In genomic region chr16:21646496-21646895, GRCm38 (mm10) we compare ENCODE assay signal across 18 mouse cellular contexts. TPM values are rescaled to one million over a fixed set of nuclear protein-coding genes. Genes with fewer than 3 reads are reported as not detected.
DNase-seq lines count a peak whose midpoint lies in the region; ATAC-seq lines count a peak whose summit lies in the region.
"Had no signal": no experiment of that assay in that cellular context is flagged by ENCODE, and none has a peak within 500 bp of the region (broad histone marks: within the 10 kb centered on the region; RNA-seq: fewer than 3 reads in every experiment).

No protein-coding gene starts in this region.

- no peak overlapping the region for H3K9ac ChIP-seq in heart, embryonic 11.5 days (ENCODE audit: low read depth, low read length)
- no peak overlapping the region for H3K9ac ChIP-seq in hindbrain, embryonic 12.5 days
- H3K9ac ChIP-seq in hindbrain, embryonic 13.5 days: no peak overlapping the region
- no peak overlapping the region for H3K9ac ChIP-seq in forebrain, embryonic 14.5 days (ENCODE audit: low read length)
- H3K9ac ChIP-seq: forebrain, embryonic 13.5 days had no signal

- H3K4me2 ChIP-seq in heart, embryonic 11.5 days: no peak overlapping the region
- H3K4me2 ChIP-seq in hindbrain, embryonic 12.5 days (replicated peaks): no peak overlapping the region
- no peak overlapping the region for H3K4me2 ChIP-seq in hindbrain, embryonic 13.5 days
- no peak overlapping the region for H3K4me2 ChIP-seq in forebrain, embryonic 14.5 days (ENCODE audit: low read length)
- H3K4me2 ChIP-seq: forebrain, embryonic 13.5 days had no signal

- intact Hi-C loops in left cerebral cortex, postnatal 4 days (cut with DNase I): no loop called here
- intact Hi-C loops in left cerebral cortex, postnatal 10 days (cut with DNase I): no loop called here

- H3K4me1 ChIP-seq in heart, embryonic 11.5 days (ENCODE audit: control insufficient read depth, insufficient read depth, low read length): peaks cover 31% of the 10 kb centered on the region
- H3K4me1 ChIP-seq in hindbrain, embryonic 12.5 days: peaks cover 18% of the 10 kb centered on the region
- H3K4me1 ChIP-seq in hindbrain, embryonic 13.5 days (replicated peaks): peaks cover 24% of the 10 kb centered on the region
- no peaks in the 10 kb centered on the region for H3K4me1 ChIP-seq in forebrain, embryonic 14.5 days (ENCODE audit: control insufficient read depth, insufficient read depth, low read length)

- no peak overlapping the region for H3K4me3 ChIP-seq in heart, embryonic 11.5 days (ENCODE audit: low read depth, low read length)
- H3K4me3 ChIP-seq in hindbrain, embryonic 12.5 days: no peak overlapping the region
- no peak overlapping the region for H3K4me3 ChIP-seq in hindbrain, embryonic 13.5 days
- no peak overlapping the region for H3K4me3 ChIP-seq in forebrain, embryonic 14.5 days (ENCODE audit: low read depth, low read length)
- H3K4me3 ChIP-seq: embryonic facial prominence, embryonic 10.5 days; forebrain, embryonic 13.5 days; gastrocnemius, adult 2 months; heart, adult 2 months had no signal

- no peaks in the 10 kb centered on the region; the same call in 1 of the 2 replicates for H3K36me3 ChIP-seq in heart, embryonic 11.5 days (ENCODE audit: control insufficient read depth, insufficient read depth, low read length)
- H3K36me3 ChIP-seq in hindbrain, embryonic 12.5 days: 0 out of 2 replicates have a peak, but pooled peaks cover 11% of the 10 kb centered on the region
- H3K36me3 ChIP-seq in hindbrain, embryonic 13.5 days: peaks cover 40% of the 10 kb centered on the region
- H3K36me3 ChIP-seq in forebrain, embryonic 14.5 days (ENCODE audit: control insufficient read depth, insufficient read depth, low read length): peaks cover 14% of the 10 kb centered on the region; the same call in 1 of the 2 replicates
- H3K36me3 ChIP-seq: embryonic facial prominence, embryonic 10.5 days had no signal

- DNase-seq in heart, adult 9 months (ENCODE audit: low spot score in 2 of 2): no peak
- peak; percentile 53 for DNase-seq in left cerebral cortex, postnatal 4 days
- DNase-seq in left cerebral cortex, postnatal 10 days (ENCODE audit: extremely low spot score in 1 of 2, low spot score in 2 of 2): no peak
- DNase-seq in forebrain, embryonic 14.5 days (ENCODE audit: low spot score): no peak
- DNase-seq in gastrocnemius, adult 8-10 months (ENCODE audit: low spot score in 2 of 2): no peak
- DNase-seq: adrenal gland, adult 8-10 months; cerebellum, adult 8-10 months; cerebellum, postnatal 36 days; gastrocnemius, adult 2 months; gastrocnemius, postnatal 36 days had no signal

- H3K27me3 ChIP-seq in heart, embryonic 11.5 days (ENCODE audit: control insufficient read depth, insufficient read depth, low read length): no peaks in the 10 kb centered on the region
- H3K27me3 ChIP-seq in hindbrain, embryonic 12.5 days: no peaks in the 10 kb centered on the region
- H3K27me3 ChIP-seq in hindbrain, embryonic 13.5 days: no peaks in the 10 kb centered on the region
- H3K27me3 ChIP-seq in forebrain, embryonic 14.5 days (replicated peaks; ENCODE audit: control insufficient read depth, insufficient read depth, low read length): no peaks in the 10 kb centered on the region
- H3K27me3 ChIP-seq: forebrain, embryonic 13.5 days had no signal

- WGBS in heart, embryonic 11.5 days (ENCODE audit: insufficient replicate concordance): 71% methylated on average over 3 of the region's 3 CpGs
- 62% methylated on average over 3 of the region's 3 CpGs for WGBS in hindbrain, embryonic 12.5 days
- 70% methylated on average over 3 of the region's 3 CpGs for WGBS in hindbrain, embryonic 13.5 days
- WGBS in forebrain, embryonic 14.5 days: 82% methylated on average over 3 of the region's 3 CpGs

- peak overlapping the region; percentile 10; the same call in 1 of the 2 replicates for H3K27ac ChIP-seq in heart, embryonic 11.5 days (ENCODE audit: low read depth, low read length)
- H3K27ac ChIP-seq in hindbrain, embryonic 12.5 days: peak overlapping the region; percentile 14; the same call in 1 of the 2 replicates
- peak overlapping the region; percentile 55 for H3K27ac ChIP-seq in hindbrain, embryonic 13.5 days
- no peak overlapping the region; the same call in 1 of the 2 replicates for H3K27ac ChIP-seq in forebrain, embryonic 14.5 days (ENCODE audit: low read depth, low read length)
- H3K27ac ChIP-seq: embryonic facial prominence, embryonic 10.5 days; forebrain, embryonic 13.5 days; heart, adult 2 months had no signal

- H3K9me3 ChIP-seq in heart, embryonic 11.5 days (replicated peaks; ENCODE audit: control insufficient read depth, low read length): no peaks in the 10 kb centered on the region
- no peaks in the 10 kb centered on the region for H3K9me3 ChIP-seq in hindbrain, embryonic 12.5 days (replicated peaks)
- no peaks in the 10 kb centered on the region for H3K9me3 ChIP-seq in hindbrain, embryonic 13.5 days
- H3K9me3 ChIP-seq in forebrain, embryonic 14.5 days (replicated peaks; ENCODE audit: control insufficient read depth, low read length): no peaks in the 10 kb centered on the region
- H3K9me3 ChIP-seq: embryonic facial prominence, embryonic 10.5 days; forebrain, embryonic 13.5 days had no signal

- no peak for ATAC-seq in heart, embryonic 11.5 days (replicated peaks; ENCODE audit: insufficient number of reproducible peaks, low FRiP score, low TSS enrichment)
- no peak for ATAC-seq in hindbrain, embryonic 12.5 days (ENCODE audit: low FRiP score)
- ATAC-seq in hindbrain, embryonic 13.5 days (ENCODE audit: low FRiP score): no peak
- no peak for ATAC-seq in forebrain, embryonic 14.5 days
- ATAC-seq: forebrain, embryonic 13.5 days; inflammation-experienced regulatory T-cells, adult 6 months; intestine, postnatal 0 days had no signal

RNA-seq across cellular contexts. Expression of gene 2510009E07Rik, which starts 48.0 kb away (rescaled TPM):
- polyA plus RNA-seq in heart, embryonic 11.5 days (2014; fragmentation: Nextera tagmentation; extraction: Ambion mirVana): 15.7 and 19.7 TPM in 2 replicates
- total RNA-seq in left cerebral cortex, postnatal 4 days (2021): 10 to 100 TPM; 68.9 to 81.0 TPM
- total RNA-seq in left cerebral cortex, postnatal 10 days (2021): 10 to 100 TPM; 73.8 to 79.5 TPM
- polyA plus RNA-seq in hindbrain, embryonic 12.5 days (2016; fragmentation: Nextera tagmentation; extraction: Ambion mirVana): 54.6 and 56.0 TPM in 2 replicates
- polyA plus RNA-seq in hindbrain, embryonic 13.5 days (2015; fragmentation: Nextera tagmentation; extraction: Ambion mirVana): 46.1 and 48.6 TPM in 2 replicates
- 26.2 and 33.1 TPM in 2 replicates for polyA plus RNA-seq in forebrain, embryonic 14.5 days (2014; fragmentation: Nextera tagmentation; extraction: Ambion mirVana)
- total RNA-seq in gastrocnemius, adult 8-10 months (2022): 10 to 100 TPM; 21.4 to 32.1 (median 26.3) TPM
